Mouse (Mus musculus) lung, adult 2 months (tissue): Measurements from ENCODE around the gene Alkbh8.

Experiments
- CTCF ChIP-seq: fragments of 200-500 bp; IDR thresholded peaks from 2 replicates; pipeline ENCODE4 v1.5.1; 2011; ENCODE audit warnings: mild to moderate bottlenecking, low read length, control low read depth; ENCODE audit not compliant: insufficient read depth
- POLR2A ChIP-seq: fragments of 200-500 bp; IDR thresholded peaks from 2 replicates; pipeline ENCODE4 v1.6.1; 2011; ENCODE audit warnings: low read depth, mild to moderate bottlenecking, control low read depth, low read length, borderline replicate concordance; ENCODE audit errors: extremely low read depth

DNA sequence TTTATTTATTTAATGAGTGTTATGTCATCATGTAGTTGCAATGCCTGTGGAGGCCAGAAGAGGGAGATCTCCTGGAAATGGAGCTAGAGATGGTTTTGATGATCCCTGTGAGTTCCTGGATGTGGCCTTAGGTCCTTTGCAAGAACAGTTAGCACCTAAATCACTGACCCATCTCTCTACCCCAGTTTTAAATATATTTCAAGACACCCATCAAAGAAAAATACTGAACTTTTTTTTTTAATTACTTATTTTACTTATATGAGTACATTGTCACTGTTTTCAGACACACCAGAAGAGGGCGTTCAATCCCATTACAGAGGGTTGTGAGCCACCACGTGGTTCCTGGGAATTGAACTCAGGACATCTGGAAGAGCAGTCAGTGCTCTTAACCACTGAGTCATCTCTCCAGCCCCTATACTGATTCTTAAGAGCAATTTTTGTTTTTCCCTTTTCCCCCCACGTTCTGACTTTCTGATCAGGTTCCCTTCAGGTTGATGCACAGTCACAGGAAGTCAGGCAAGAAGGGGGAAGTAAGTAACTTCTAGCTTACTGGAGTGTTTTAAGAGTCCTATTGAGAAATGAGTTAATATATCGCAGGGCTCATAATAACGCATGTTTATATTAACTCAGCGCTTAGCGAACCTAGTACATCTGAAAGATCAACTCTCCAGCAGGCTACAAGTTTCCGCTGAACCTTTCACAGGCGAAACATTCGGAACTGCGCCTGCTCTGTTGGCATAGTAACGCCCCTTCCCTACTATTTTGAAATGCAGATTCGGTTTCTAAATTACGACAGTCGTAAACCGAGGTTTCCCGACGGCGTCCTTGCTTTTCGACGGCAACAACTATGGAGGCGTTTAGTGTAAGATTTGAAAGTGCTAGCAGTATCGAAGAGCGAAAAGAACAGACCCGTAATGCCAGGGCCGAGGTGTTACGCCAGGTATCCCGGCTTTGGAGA lies 68.6 kb downstream of the Alkbh8 start, which contains the start of gene Cwf19l2:
- TF ChIP-seq POLR2A (no peak; the same call in 1 of the 2 replicates), CTCF (peak; percentile 21; the same call in 1 of the 2 replicates)
